Mouse (Mus musculus) T-helper 1 cell (primary cell): ENCODE results near the gene Kat6b.
"Not testable (repeated sequence)": the region's sequence is repeated elsewhere in the genome, so short reads cannot be mapped to it uniquely, and the experiment has no call there.

Source experiments
- in situ Hi-C: fragments of 300-600 bp; cut with MboI, MseI; formaldehyde crosslinking; loops from one replicate; pipeline ENCODE4 v1.15.1; 2025; ENCODE audit warnings: high pct_unique_total_duplicates

Gene Kat6b

GRCm38 (mm10) chr14:21484693-21485092, 3.5 kb downstream of the Kat6b start:
- in situ Hi-C loops, result no loop called here

- in situ Hi-C loops, result no loop called here
These were observed 4.8 kb downstream of the Kat6b start for GRCm38 (mm10) chr14:21485961-21486520.

DNA sequence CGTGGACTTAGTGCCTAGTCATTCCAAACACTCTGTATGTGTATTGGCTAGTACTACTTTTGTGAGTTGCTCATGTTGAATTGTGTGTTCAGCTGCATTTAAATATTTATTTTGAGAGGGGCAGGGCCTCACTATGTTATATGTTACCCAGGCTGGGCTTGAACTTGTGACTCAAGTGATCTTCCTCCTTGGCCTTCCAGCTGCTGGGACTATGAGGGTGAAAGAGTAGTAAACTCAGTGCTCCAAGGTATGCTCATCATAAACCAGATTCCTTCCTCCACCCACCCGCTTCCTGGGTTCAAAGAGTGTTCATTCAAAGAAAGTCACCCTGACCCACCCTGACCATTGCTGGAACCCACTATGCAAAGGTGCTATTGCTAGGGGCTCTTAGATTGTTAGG, 5.9 kb downstream of the Kat6b start:
- in situ Hi-C loops, result not testable (repeated sequence)

- in situ Hi-C loops, result not testable (repeated sequence)
These were observed 7.3 kb downstream of the Kat6b start for GRCm38 (mm10) chr14:21488426-21489115.

GRCm38 (mm10) chr14:21489116-21489485, 7.9 kb downstream of the Kat6b start:
- in situ Hi-C loops, result no loop called here

DNA sequence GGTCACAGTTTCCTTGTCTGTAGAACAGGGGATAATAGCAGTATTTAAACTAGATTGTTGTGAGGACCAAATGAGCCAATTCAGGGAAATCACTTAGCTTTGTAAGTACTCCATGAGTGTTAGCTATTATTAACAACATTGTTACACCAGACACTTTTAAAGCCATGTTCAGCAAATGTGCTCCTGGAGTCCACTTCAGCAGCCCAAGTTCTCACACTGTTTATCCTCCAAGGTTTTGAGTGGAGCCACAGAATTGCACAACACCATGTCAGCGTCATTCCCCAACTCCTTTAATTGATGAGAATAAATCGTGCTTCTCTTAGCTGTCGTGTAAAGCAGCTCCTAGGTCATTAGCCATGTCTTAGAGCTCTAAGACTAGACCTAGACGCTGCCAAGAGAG, 8.9 kb downstream of the Kat6b start:
- in situ Hi-C loops, result loop anchor here (10.0 kb wide), 1 partner anchor 345 kb away; no protein-coding TSS in a partner anchor

GRCm38 (mm10) chr14:21498361-21498996, 17.2 kb downstream of the Kat6b start:
- in situ Hi-C loops, result loop anchor here (10.0 kb wide), 1 partner anchor 336 kb away; no protein-coding TSS in a partner anchor

DNA sequence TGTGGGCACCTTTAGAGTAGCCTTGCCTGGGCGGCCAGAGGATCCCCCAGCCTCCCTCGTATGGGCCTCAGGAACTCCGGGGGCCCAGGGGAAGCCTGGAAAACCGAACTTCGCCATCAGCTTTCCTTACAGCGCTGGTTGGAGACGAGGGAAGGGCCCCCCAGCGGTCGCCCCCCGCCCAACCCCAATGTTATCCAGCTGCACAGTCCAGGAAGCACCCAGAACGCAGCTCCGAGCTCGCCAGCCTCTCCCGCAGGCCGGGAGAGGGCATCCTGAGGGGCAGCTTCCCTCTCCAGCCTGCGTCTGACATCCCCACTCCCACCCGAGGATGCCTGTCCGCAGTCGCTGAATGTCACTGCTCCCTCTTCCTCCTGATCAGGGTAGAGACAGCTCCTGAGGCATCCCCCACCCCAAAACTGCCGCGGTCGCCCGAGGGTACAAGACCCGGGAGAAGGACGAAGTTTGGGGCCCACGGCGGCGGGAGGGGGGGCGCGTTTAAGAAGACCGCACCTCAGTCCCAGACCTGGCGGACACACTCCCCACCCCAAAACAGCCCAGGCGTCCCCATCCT, 17.9 kb downstream of the Kat6b start:
- in situ Hi-C loops, result loop anchor here (10.0 kb wide), 1 partner anchor 336 kb away; no protein-coding TSS in a partner anchor

GRCm38 (mm10) chr14:21499631-21500153, 18.5 kb downstream of the Kat6b start:
- in situ Hi-C loops, result loop anchor here (10.0 kb wide), 1 partner anchor 335 kb away; no protein-coding TSS in a partner anchor

GRCm38 (mm10) chr14:21500154-21501047, 19.2 kb downstream of the Kat6b start:
- in situ Hi-C loops, result no loop called here

DNA sequence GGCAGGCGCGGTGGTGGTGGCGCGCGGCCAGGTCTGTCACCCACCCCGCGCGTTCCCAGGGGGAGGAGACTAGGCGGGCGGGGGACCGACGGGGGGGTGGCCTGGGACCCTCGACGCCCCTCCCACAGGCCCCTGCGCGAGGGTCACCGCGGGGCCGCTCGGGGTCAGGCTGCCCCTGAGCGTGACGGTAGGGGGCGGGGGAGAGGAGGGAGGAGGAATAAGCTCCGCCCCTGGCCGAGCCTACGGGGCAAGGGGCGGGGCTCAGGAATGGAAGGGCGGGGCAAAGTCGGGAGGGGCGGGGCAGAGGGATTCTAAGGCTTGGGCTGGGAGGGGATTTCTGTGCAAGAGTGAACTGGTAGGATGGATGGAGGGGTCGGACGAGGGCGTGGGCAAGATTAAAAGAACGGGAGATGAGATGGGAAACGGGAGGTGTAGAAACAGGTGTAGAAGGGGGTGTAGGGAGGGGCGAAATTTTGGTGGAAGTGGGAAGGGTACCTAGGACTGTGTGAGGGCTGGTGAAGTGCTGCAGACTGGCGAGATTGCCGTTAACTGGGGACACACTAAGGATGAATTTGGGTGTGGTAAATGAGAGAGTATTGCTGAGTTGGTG, 19.9 kb downstream of the Kat6b start:
- in situ Hi-C loops, result no loop called here

GRCm38 (mm10) chr14:21505036-21505435, 23.8 kb downstream of the Kat6b start:
- in situ Hi-C loops, result no loop called here

- in situ Hi-C loops, result no loop called here
These were observed 25.8 kb downstream of the Kat6b start for GRCm38 (mm10) chr14:21507046-21507445.

DNA sequence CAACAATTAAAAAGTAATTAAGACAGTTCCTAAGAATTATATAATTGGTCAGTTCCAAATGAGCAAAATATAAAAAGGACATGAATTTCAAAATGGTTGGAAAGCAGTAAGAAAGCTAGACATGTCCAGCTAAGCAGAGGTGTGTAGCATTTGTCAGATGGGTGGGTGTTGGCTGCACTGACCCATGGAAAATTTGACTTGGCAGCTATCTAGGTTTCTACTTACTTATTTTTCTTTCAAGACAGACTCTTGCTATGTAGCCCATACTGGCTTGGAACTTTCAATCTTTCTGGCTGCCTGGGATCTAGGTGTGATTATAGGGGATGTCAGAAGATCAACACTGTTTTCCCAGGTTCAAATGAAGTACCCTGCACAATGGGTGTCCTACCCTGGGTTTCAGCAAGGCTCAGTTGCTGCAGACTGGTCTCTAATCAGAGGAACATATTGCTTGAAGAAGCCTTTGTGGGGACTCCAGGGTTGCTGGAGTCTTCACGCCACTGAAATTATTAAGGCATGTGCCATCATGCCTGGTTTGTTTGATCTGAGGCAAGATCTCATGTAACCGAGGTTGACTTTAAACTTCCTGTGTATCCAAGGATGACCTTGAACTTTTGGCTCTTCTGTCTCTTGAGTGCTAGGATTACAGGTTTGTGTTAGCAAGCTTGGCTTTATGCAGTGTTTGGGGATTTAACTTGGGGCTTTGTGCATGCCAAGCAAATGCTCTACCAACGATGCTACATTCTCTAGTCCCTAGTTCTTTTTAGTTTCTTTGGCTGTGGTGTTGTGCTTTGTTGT, 28.1 kb downstream of the Kat6b start:
- in situ Hi-C loops, result no loop called here

DNA sequence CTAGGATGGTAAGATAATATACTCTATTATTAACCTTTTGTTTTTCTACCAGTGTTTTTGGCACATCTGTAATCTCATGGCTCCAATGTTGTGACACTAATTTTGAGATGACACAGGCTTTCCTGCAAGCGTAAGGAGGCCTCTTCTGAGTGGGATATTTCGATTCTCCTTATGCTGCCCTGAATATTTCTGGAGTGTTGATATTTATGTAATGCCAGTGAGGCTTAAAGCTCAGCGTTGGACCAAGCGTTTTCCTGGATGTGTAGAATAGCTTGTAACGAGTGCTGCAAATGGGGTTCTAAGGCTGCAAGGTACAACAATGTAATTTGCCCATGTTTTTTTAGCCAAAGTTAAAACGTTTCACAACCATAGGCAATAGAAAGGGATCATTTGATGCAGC, 30.2 kb downstream of the Kat6b start:
- in situ Hi-C loops, result no loop called here

- in situ Hi-C loops, result no loop called here
These were observed 34.3 kb downstream of the Kat6b start for GRCm38 (mm10) chr14:21515505-21515904.

DNA sequence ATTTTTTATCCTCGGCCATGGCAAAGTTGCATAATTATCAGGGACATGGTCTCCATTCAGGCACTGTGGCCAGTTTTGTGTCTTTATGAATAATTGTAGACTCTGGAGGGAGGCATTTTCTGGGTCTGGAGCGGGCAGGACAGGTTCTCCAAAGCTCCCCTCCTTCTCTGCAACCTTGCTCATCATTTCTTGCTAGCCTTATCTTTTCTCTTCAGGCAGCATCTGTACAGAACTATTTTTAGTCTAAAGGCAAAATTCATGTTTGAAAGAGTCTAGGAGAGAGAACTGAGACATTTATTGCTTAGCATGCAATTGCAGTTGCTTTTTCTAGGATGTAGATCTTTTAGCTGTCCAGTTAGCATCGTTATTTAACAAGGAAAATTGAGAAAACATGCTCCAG, 38.1 kb downstream of the Kat6b start:
- in situ Hi-C loops, result no loop called here

DNA sequence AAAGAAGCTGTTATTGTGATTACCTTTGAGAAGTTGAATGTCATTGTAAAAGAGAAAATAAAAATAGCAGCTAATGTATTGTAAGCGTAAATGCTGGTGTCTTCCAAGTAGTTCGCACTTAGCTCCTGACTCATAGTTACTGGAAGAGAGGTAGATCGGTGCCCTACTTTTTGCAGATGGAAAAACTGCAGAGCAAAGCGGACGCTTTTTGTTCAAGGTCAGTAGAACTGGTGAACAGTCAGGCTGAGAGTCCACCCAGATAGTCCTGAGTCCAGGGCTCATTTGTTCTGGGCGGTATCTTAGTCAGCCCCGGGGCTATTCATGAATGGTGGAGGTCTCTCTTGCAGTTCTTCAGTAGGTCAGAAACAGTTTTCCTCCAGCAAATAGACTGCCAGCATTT, 39.3 kb downstream of the Kat6b start:
- in situ Hi-C loops, result no loop called here

DNA sequence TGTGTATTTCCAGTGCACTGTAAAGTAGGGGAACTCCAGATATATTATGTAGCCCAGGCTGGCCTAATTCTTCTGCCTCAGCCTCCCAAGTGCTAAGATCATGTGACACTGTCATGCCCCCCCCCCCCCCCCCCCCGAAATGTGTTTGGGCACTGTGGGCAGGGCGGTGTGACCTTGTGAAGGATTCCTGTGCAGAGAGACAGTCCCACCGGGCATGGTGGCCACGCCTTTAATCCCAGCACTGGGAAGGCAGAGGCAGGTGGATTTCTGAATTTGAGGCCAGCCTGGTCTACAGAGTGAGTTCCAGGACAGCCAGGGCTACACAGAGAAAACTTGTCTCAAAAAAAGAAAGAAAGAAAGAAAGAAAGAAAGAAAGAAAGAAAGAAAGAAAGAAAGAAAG, 40.3 kb downstream of the Kat6b start:
- in situ Hi-C loops, result not testable (repeated sequence)
